Mouse (Mus musculus): Measurements from ENCODE around the gene Sema6b. TPM values are rescaled to one million over a fixed set of nuclear protein-coding genes. Genes with fewer than 3 reads are reported as not detected.

The Sema6b gene
- total and polyA plus RNA-seq, 3 experiments = 8.6 to 12.6 (median 8.9) TPM

DNA sequence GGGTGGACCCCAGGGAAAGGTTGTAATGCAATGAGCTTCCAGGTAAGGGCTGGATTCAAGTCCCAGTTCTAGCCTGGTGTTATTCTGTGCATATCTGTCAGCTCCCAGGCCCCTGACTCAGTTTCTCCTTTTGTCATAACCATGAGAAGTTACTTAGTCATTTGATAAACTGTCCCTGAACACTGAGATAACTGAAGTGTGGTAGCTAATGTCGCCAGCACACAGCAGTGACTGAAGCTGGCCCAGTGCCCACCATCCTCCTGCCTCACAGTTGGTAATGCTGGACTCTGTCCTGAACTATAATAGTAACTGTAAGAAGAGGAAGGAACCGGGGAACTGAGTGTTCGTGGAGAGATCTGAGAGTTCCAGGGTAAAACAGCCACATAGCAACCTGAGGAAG is 24.4 kb upstream of the Sema6b start:
- H3K36me3 ChIP-seq (ENCODE audit: control insufficient read depth, insufficient read depth, low read length) = no peaks in the 10 kb centered on the region
- H3K4me3 ChIP-seq = no peak overlapping the region
- peaks cover 2% of the 10 kb centered on the region; the same call in 1 of the 2 replicates for H3K4me1 ChIP-seq (ENCODE audit: control insufficient read depth, insufficient read depth, low read length)
- no peak for DNase-seq
- H3K79me2 ChIP-seq (replicated peaks; ENCODE audit: control insufficient read depth, insufficient read depth, low read length) = 0 out of 2 replicates have a peak, but pooled peaks cover 1% of the 10 kb centered on the region
- TF ChIP-seq POLR2A (IDR thresholded peaks at IDR 0.05; ENCODE audit: insufficient read depth, low read depth, low read length) = no peak
- TF ChIP-seq EP300 (IDR thresholded peaks at IDR 0.05; ENCODE audit: insufficient read depth, low read depth, low read length) = no peak
- TF ChIP-seq CTCF (IDR thresholded peaks at IDR 0.05) = no peak
- no peak overlapping the region for H3K9ac ChIP-seq (ENCODE audit: low read depth, low read length)
- H3K27me3 ChIP-seq (ENCODE audit: control insufficient read depth, insufficient read depth, low read length) = no peaks in the 10 kb centered on the region
- 25% methylated on average over 3 of the region's 3 CpGs for WGBS
- intact Hi-C loops (cut with DNase I) = no loop called here
- no peak overlapping the region for H3K27ac ChIP-seq

DNA sequence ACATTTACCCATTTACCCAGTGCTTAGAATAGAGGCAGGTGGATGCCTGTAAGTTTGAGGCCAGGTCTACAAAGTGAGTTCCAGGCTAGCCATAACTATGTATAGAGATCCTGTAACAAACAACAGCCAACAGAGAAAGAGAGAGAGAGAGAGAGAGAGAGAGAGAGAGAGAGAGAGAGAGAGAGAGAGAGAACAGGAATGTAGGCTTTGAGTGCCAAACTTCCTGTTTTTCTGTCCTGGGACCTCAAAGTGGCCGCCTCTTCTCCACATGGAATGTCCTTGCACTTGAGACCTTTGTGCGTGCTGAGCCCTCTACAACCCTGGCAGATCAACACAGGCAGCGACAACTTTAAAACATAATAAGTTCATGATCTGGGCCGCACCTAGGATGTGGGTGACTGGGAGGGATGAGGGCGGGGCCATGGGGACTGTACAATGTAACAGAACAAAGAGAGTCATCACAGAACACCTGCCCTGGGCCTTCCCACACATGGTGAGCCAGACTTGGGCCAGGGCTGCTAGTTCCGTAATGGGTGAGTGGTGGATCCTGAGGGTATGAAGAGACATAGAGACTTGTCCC is 23.5 kb upstream of the Sema6b start:
- Histone ChIP-seq H3K9ac (ENCODE audit: low read depth, low read length) (no peak overlapping the region), H3K36me3 (ENCODE audit: control insufficient read depth, insufficient read depth, low read length) (no peaks in the 10 kb centered on the region), H3K4me3 (no peak overlapping the region), H3K4me1 (ENCODE audit: control insufficient read depth, insufficient read depth, low read length) (peaks cover 2% of the 10 kb centered on the region; the same call in 1 of the 2 replicates), H3K27me3 (ENCODE audit: control insufficient read depth, insufficient read depth, low read length) (no peaks in the 10 kb centered on the region), H3K27ac (peak overlapping the region; percentile 76), H3K79me2 (replicated peaks; ENCODE audit: control insufficient read depth, insufficient read depth, low read length) (0 out of 2 replicates have a peak, but pooled peaks cover 1% of the 10 kb centered on the region)
- TF ChIP-seq CTCF (IDR thresholded peaks at IDR 0.05) (no peak), EP300 (IDR thresholded peaks at IDR 0.05; ENCODE audit: insufficient read depth, low read depth, low read length) (no peak)
- DNase-seq = no peak
- intact Hi-C loops (cut with DNase I) = loop anchor here (2.0 kb wide), 1 partner anchor 19 kb away; the partner anchor contains the start of gene Mydgf
- 60% methylated on average over 6 of the region's 6 CpGs for WGBS

- intact Hi-C loops (cut with DNase I) = loop anchor here (2.0 kb wide), 1 partner anchor 20 kb away; the partner anchor contains the start of gene Mydgf
- Histone ChIP-seq H3K27ac (peak within 1 kb of the TSS; percentile 76), H3K4me3 (peak within 1 kb of the TSS; percentile 52), H3K36me3 (ENCODE audit: control insufficient read depth, insufficient read depth, low read length) (no peaks in the 10 kb centered on the region), H3K4me1 (ENCODE audit: control insufficient read depth, insufficient read depth, low read length) (peaks cover 2% of the 10 kb centered on the region; the same call in 1 of the 2 replicates), H3K79me2 (replicated peaks; ENCODE audit: control insufficient read depth, insufficient read depth, low read length) (0 out of 2 replicates have a peak, but pooled peaks cover 1% of the 10 kb centered on the region), H3K9ac (ENCODE audit: low read depth, low read length) (peak within 1 kb of the TSS; percentile 45), H3K27me3 (ENCODE audit: control insufficient read depth, insufficient read depth, low read length) (no peaks in the 10 kb centered on the region)
- 2% methylated on average over 30 of the region's 30 CpGs for WGBS
- peak; percentile 96 for DNase-seq
- TF ChIP-seq POLR2A (IDR thresholded peaks at IDR 0.05; ENCODE audit: insufficient read depth, low read depth, low read length) = peak; percentile 52
- no peak for TF ChIP-seq EP300 (IDR thresholded peaks at IDR 0.05; ENCODE audit: insufficient read depth, low read depth, low read length)
- 0 out of 2 replicates have a peak, but pooled peaks have one; percentile 16 for TF ChIP-seq CTCF (IDR thresholded peaks at IDR 0.05)
Observed at GRCm38 (mm10) chr17:56162231-56162774, 22.2 kb upstream of the Sema6b start, which contains the start of gene Tnfaip8l1. Gene Tnfaip8l1, plus strand, starts transcription at chr17:56162477.

DNA sequence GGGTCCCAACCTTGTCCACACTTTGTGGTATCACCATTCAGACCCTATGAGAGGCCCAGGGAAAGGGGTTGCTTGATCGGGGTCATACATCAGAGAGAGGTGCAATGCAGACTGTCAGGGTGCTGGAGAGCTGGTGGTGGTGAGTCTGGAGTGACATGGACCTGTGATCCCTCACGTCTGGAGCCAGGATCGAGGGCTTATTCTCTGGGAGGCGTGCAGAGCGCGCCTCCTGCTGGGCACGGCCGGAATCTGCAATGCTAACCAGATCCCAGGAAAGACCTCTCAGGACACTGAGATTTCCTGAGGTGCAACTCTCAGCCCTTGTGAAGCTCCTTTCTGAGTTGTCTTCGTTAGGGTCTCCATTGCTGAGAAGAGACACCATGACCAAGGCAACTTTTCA is 19.6 kb upstream of the Sema6b start:
- TF ChIP-seq CTCF (IDR thresholded peaks at IDR 0.05) = peak; percentile 98
- TF ChIP-seq POLR2A (IDR thresholded peaks at IDR 0.05; ENCODE audit: insufficient read depth, low read depth, low read length) = no peak
- peak; percentile 72; the same call in 1 of the 2 replicates for TF ChIP-seq EP300 (IDR thresholded peaks at IDR 0.05; ENCODE audit: insufficient read depth, low read depth, low read length)
- H3K4me3 ChIP-seq = no peak overlapping the region
- peak; percentile 65 to 75 for DNase-seq
- intact Hi-C loops (cut with DNase I) = loop anchor here (1.0 kb wide), 1 partner anchor 27 kb away; no protein-coding TSS in a partner anchor
- WGBS = 1% methylated on average over 9 of the region's 9 CpGs
- H3K4me1 ChIP-seq (ENCODE audit: control insufficient read depth, insufficient read depth, low read length) = peaks cover 2% of the 10 kb centered on the region; the same call in 1 of the 2 replicates
- H3K79me2 ChIP-seq (replicated peaks; ENCODE audit: control insufficient read depth, insufficient read depth, low read length) = no peaks in the 10 kb centered on the region
- H3K36me3 ChIP-seq (ENCODE audit: control insufficient read depth, insufficient read depth, low read length) = no peaks in the 10 kb centered on the region
- no peaks in the 10 kb centered on the region for H3K27me3 ChIP-seq (ENCODE audit: control insufficient read depth, insufficient read depth, low read length)
- no peak overlapping the region for H3K9ac ChIP-seq (ENCODE audit: low read depth, low read length)
- no peak overlapping the region for H3K27ac ChIP-seq

- no peaks in the 10 kb centered on the region for H3K4me1 ChIP-seq (ENCODE audit: control insufficient read depth, insufficient read depth, low read length)
- no peak overlapping the region for H3K9ac ChIP-seq (ENCODE audit: low read depth, low read length)
- no peaks in the 10 kb centered on the region for H3K36me3 ChIP-seq (ENCODE audit: control insufficient read depth, insufficient read depth, low read length)
- no peak for TF ChIP-seq POLR2A (IDR thresholded peaks at IDR 0.05; ENCODE audit: insufficient read depth, low read depth, low read length)
- TF ChIP-seq EP300 (IDR thresholded peaks at IDR 0.05; ENCODE audit: insufficient read depth, low read depth, low read length) = no peak
- TF ChIP-seq CTCF (IDR thresholded peaks at IDR 0.05) = no peak
- no peaks in the 10 kb centered on the region for H3K79me2 ChIP-seq (replicated peaks; ENCODE audit: control insufficient read depth, insufficient read depth, low read length)
- H3K27ac ChIP-seq = no peak overlapping the region
- WGBS = 21% methylated on average over 9 of the region's 9 CpGs
- peaks cover 4% of the 10 kb centered on the region for H3K27me3 ChIP-seq (ENCODE audit: control insufficient read depth, insufficient read depth, low read length)
- peak; percentile 72 to 74 for DNase-seq
- no peak overlapping the region for H3K4me3 ChIP-seq
- intact Hi-C loops (cut with DNase I) = no loop called here
Observed at GRCm38 (mm10) chr17:56153643-56154042, 13.5 kb upstream of the Sema6b start.

DNA sequence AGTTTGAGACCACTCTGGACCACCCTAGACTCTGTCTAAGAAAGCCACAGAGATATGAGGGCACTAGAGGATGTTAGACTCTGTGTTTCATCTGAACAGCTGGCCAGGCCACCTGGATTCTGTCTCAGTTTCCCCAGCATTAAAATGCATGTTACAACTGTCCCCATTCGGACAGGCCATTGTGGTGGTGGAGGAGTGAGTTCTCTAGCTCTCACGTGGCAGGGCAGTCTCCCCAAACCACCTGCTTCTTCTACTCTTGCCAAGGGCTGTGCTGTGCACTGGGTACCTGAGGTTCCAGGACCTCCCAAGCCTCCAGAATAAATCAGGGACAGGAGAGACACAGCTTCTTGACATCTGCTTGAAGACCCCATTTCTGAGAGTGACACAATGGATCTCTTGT is 9.8 kb upstream of the Sema6b start:
- Histone ChIP-seq H3K36me3 (ENCODE audit: control insufficient read depth, insufficient read depth, low read length) (no peaks in the 10 kb centered on the region), H3K27ac (no peak overlapping the region), H3K79me2 (replicated peaks; ENCODE audit: control insufficient read depth, insufficient read depth, low read length) (no peaks in the 10 kb centered on the region), H3K4me3 (no peak overlapping the region), H3K9ac (ENCODE audit: low read depth, low read length) (no peak overlapping the region), H3K4me1 (ENCODE audit: control insufficient read depth, insufficient read depth, low read length) (no peaks in the 10 kb centered on the region), H3K27me3 (ENCODE audit: control insufficient read depth, insufficient read depth, low read length) (peaks cover 4% of the 10 kb centered on the region)
- no peak for DNase-seq
- TF ChIP-seq CTCF (IDR thresholded peaks at IDR 0.05) (no peak), POLR2A (IDR thresholded peaks at IDR 0.05; ENCODE audit: insufficient read depth, low read depth, low read length) (no peak), EP300 (IDR thresholded peaks at IDR 0.05; ENCODE audit: insufficient read depth, low read depth, low read length) (no peak)
- WGBS = 43% methylated on average over 2 of the region's 2 CpGs
- intact Hi-C loops (cut with DNase I) = no loop called here

All from heart, adult 2 months (tissue).